Mouse (Mus musculus) kidney, embryonic 14.5 days (tissue): Measurements from ENCODE around the gene Dusp2. TPM values are rescaled to one million over a fixed set of nuclear protein-coding genes. Genes with fewer than 3 reads are reported as not detected.
A peak's percentile ranks its signal among the peaks of the same experiment; 100 is the strongest.
"Not testable (repeated sequence)": the region's sequence is repeated elsewhere in the genome, so short reads cannot be mapped to it uniquely, and the experiment has no call there.

ENCODE experiments used
- ATAC-seq: fragments of 200-750 bp; cut with Nextera tagmentation; 2 replicates; pipeline ENCODE4 v1.8.0; 2017; ENCODE audit warnings: moderate number of reproducible peaks, mild to moderate bottlenecking, moderate TSS enrichment, moderate library complexity; ENCODE audit not compliant: low FRiP score, low TSS enrichment
- H3K27ac ChIP-seq: fragments of 300-500 bp; sonication (generic); 2 replicates; pipeline ENCODE4 v1.5.1; 2014; ENCODE audit warnings: low read depth, mild to moderate bottlenecking, low read length, moderate library complexity, mixed read lengths
- H3K27me3 ChIP-seq: fragments of 300-500 bp; sonication (generic); 2 replicates; pipeline ENCODE4 v1.6.1; 2014; ENCODE audit warnings: mild to moderate bottlenecking, low read length; ENCODE audit not compliant: control insufficient read depth, insufficient read depth
- H3K36me3 ChIP-seq: fragments of 300-500 bp; sonication (generic); 2 replicates; pipeline ENCODE4 v1.6.1; 2014; ENCODE audit warnings: low read length, mixed read lengths; ENCODE audit not compliant: control insufficient read depth, insufficient read depth
- H3K4me1 ChIP-seq: fragments of 300-500 bp; sonication (generic); 2 replicates; pipeline ENCODE4 v1.6.1; 2014; ENCODE audit warnings: low read length, mixed read lengths; ENCODE audit not compliant: control insufficient read depth, insufficient read depth
- H3K4me2 ChIP-seq: fragments of 300-500 bp; sonication (generic); replicated peaks from 2 replicates; pipeline ENCODE4 v1.6.1; 2014; ENCODE audit warnings: low read depth, mild to moderate bottlenecking, low read length
- H3K4me3 ChIP-seq: fragments of 300-500 bp; sonication (generic); 2 replicates; pipeline ENCODE4 v1.5.1; 2014; ENCODE audit warnings: mild to moderate bottlenecking, low read length
- H3K9ac ChIP-seq: fragments of 300-500 bp; sonication (generic); 2 replicates; pipeline ENCODE4 v1.6.1; 2014; ENCODE audit warnings: low read depth, mild to moderate bottlenecking, low read length, moderate library complexity
- H3K9me3 ChIP-seq: fragments of 300-500 bp; sonication (generic); 2 replicates; pipeline ENCODE4 v1.6.1; 2016; ENCODE audit warnings: low read length; ENCODE audit not compliant: control insufficient read depth
- WGBS: fragments of 180-500 bp; shearing (Covaris S2); extraction: QIAGEN DNeasy Blood & Tissue Kit; methylation state at CpG from one replicate; pipeline ENCODE4 v1.1.7; 2014; 5-methylcytosine and 5-hydroxymethylcytosine counted together
- polyA plus RNA-seq: library from polyadenylated mRNA; unstranded; fragments of >200 nt; fragmentation: Nextera tagmentation; extraction: Ambion mirVana; gene quantifications from 2 replicates; pipeline ENCODE4 v1.2.1, GENCODE M21; 2014

Dusp2 gene
- polyA plus RNA-seq = 13.0 and 14.2 TPM in 2 replicates

GRCm38 (mm10) chr2:127335767-127336496, at the start of gene Dusp2:
Gene Dusp2, plus strand, starts transcription at chr2:127336159.
- Histone ChIP-seq H3K9me3 (no peaks in the 10 kb centered on the region), H3K27ac (peak within 1 kb of the TSS; percentile 63), H3K36me3 (no peaks in the 10 kb centered on the region), H3K4me1 (peaks cover 28% of the 10 kb centered on the region; the same call in 1 of the 2 replicates), H3K4me2 (peak within 1 kb of the TSS; percentile 91), H3K4me3 (peak within 1 kb of the TSS; percentile 62), H3K9ac (peak within 1 kb of the TSS; percentile 72), H3K27me3 (no peaks in the 10 kb centered on the region; the same call in none of the 2 replicates)
- peak; percentile 89 for ATAC-seq
- WGBS = under 1% methylated on average over 75 of the region's 76 CpGs

DNA sequence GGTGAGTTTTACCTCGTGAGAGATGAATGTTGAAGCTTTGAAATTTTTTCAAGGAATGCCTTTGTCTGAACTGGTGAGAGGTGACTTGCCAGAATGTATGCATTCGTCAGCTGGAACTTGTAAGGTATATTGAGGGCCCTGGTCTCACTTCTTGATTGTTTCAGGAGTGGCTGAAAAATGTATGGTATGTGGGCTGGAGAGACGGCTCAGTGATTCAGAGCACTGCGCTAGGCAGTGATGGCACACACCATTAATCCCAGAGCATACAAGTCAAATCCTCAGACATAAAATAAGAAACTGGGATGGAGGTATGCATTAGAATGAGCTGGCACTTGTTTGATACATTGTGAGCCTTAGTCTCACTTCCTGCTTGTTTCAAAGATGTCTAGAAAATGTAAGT, 43.7 kb upstream of the Dusp2 start:
- Histone ChIP-seq H3K36me3 (peaks cover 72% of the 10 kb centered on the region), H3K4me1 (no peaks in the 10 kb centered on the region), H3K9ac (no peak overlapping the region), H3K27me3 (no peaks in the 10 kb centered on the region), H3K27ac (peak overlapping the region; percentile 59; the same call in 1 of the 2 replicates), H3K4me2 (no peak overlapping the region), H3K4me3 (no peak overlapping the region), H3K9me3 (no peaks in the 10 kb centered on the region)
- 0 out of 2 replicates have a peak, but pooled peaks have one; percentile 62 for ATAC-seq
- 42% methylated on average over 4 of the region's 4 CpGs for WGBS

- WGBS = 91% methylated on average over 7 of the region's 7 CpGs
- Histone ChIP-seq H3K9me3 (no peaks in the 10 kb centered on the region), H3K9ac (no peak overlapping the region), H3K27ac (no peak overlapping the region), H3K4me2 (no peak overlapping the region), H3K4me3 (no peak overlapping the region), H3K4me1 (no peaks in the 10 kb centered on the region), H3K36me3 (peaks cover 76% of the 10 kb centered on the region), H3K27me3 (no peaks in the 10 kb centered on the region)
- ATAC-seq = no peak
Measured at GRCm38 (mm10) chr2:127297001-127297805, 38.8 kb upstream of the Dusp2 start.

DNA sequence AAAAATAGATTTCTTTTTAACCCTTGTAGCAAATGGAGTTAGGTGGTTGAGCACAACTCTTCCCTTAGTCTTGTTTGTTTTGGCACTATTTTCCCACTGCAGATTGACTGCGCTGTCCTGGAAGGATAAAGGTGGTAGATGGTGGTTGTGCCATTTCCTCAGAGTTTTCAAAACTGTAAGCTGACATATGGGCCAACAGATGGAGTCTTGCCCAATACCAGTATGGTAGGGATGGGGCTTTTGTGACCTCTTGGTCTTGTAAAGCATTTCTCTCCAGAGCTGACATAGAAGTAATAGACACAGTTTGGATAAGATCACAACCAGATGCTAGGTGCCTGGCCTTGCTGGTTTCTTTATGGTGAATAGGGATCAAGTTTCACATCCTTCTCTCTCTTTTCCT, 37.9 kb upstream of the Dusp2 start:
- no peak for ATAC-seq
- no peak overlapping the region for H3K9ac ChIP-seq
- H3K4me2 ChIP-seq = no peak overlapping the region
- WGBS = 100% methylated on average over 1 of the region's 1 CpGs
- peaks cover 72% of the 10 kb centered on the region for H3K36me3 ChIP-seq
- no peaks in the 10 kb centered on the region for H3K27me3 ChIP-seq
- no peak overlapping the region for H3K27ac ChIP-seq
- H3K4me1 ChIP-seq = no peaks in the 10 kb centered on the region
- H3K9me3 ChIP-seq = no peaks in the 10 kb centered on the region
- no peak overlapping the region for H3K4me3 ChIP-seq

DNA sequence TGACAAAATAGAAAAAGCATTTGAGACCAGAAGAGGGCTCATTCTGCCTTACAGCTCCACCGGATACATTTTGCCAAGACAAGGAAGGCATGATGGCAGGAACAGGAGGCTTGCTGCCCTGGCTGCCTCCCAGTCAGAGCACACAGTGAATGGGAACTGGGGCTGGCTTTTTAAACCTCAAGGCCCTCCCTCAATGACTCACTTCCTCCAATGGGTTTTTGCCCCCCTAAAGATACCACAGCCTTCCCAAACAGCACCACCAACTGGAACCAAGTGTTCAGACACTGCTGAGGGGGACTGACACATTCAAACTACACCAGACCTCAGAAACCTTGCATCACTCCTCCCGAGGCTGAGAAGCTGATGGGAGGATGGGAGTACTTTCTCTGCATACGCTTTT, 35.3 kb upstream of the Dusp2 start:
- Histone ChIP-seq H3K9ac (no peak overlapping the region), H3K27me3 (no peaks in the 10 kb centered on the region), H3K4me2 (no peak overlapping the region), H3K36me3 (peaks cover 50% of the 10 kb centered on the region), H3K4me3 (no peak overlapping the region), H3K4me1 (no peaks in the 10 kb centered on the region), H3K9me3 (no peaks in the 10 kb centered on the region), H3K27ac (no peak overlapping the region)
- ATAC-seq = no peak
- WGBS = 82% methylated on average over 3 of the region's 3 CpGs

- Histone ChIP-seq H3K9ac (no peak overlapping the region), H3K27me3 (no peaks in the 10 kb centered on the region), H3K4me2 (no peak overlapping the region), H3K36me3 (peaks cover 38% of the 10 kb centered on the region), H3K4me1 (no peaks in the 10 kb centered on the region), H3K9me3 (no peaks in the 10 kb centered on the region), H3K4me3 (no peak overlapping the region), H3K27ac (no peak overlapping the region)
- ATAC-seq = no peak
- 87% methylated on average over 3 of the region's 3 CpGs for WGBS
Measured at GRCm38 (mm10) chr2:127301883-127302282, 34.1 kb upstream of the Dusp2 start.

DNA sequence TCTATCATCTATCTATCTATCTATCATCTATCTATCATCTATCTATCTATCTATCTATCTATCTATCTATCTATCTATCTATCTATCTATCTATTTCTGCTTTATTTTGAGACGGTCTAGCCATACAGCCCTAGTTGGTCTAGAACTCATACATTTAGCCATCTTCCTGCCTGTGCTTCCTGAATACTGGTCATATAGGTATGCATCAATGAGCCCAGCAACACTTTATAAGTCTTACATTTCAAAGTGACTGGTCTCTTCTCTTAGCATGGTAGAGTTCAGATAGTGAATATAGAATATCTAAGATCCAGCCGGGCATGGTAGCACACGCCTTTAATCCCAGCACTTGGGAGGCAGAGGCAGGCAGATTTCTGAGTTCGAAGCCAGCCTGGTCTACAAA, 31.8 kb upstream of the Dusp2 start:
- not testable (repeated sequence) for H3K4me2 ChIP-seq, ATAC-seq, H3K27ac ChIP-seq, H3K27me3 ChIP-seq, H3K9ac ChIP-seq, H3K9me3 ChIP-seq, H3K4me1 ChIP-seq, H3K4me3 ChIP-seq
- WGBS = 92% methylated on average over 4 of the region's 4 CpGs
- H3K36me3 ChIP-seq = peaks cover 15% of the 10 kb centered on the region; the same call in 1 of the 2 replicates

DNA sequence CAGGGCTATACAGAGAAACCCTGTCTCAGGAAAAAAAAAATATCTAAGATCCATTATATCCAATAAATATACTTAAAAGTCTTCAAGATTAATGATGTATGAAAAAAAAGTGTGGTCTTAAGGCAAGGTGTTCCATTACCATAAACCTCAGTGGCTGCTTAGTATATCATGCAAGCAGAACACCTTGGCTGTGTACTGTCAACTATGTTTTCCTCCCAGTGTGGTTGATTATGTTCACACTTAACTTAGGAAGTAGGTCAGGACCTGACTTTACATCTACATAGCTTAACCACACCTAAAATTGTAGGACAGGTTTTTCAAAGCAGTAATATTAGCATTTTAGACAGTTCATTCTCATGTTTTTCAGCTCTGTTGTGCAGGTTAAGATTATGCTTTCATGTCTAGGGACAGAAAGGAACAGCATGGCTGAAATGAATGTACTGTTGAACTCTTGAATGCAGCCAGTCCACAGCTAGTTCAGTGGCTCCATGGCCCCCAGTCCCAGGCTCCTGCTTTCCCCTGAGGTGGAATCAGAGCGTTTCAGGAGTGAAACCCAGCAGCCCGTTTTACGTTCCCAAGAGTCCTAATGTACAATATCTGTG, 31.2 kb upstream of the Dusp2 start:
- Histone ChIP-seq H3K9me3 (no peaks in the 10 kb centered on the region), H3K9ac (no peak overlapping the region), H3K4me3 (no peak overlapping the region), H3K27me3 (no peaks in the 10 kb centered on the region), H3K4me2 (no peak overlapping the region), H3K36me3 (peaks cover 10% of the 10 kb centered on the region; the same call in 1 of the 2 replicates), H3K27ac (no peak overlapping the region), H3K4me1 (no peaks in the 10 kb centered on the region)
- 75% methylated on average over 3 of the region's 3 CpGs for WGBS
- no peak for ATAC-seq
